Mouse (Mus musculus) testis, postnatal 10 days (tissue): ENCODE measurements around the gene Gm13287.
"Not testable (repeated sequence)": the region's sequence is repeated elsewhere in the genome, so short reads cannot be mapped to it uniquely, and the experiment has no call there.

Source experiments
- DNase-seq: peaks from one replicate; pipeline ENCODE4 v3.0.0; 2021; ENCODE audit warnings: low spot score

Gm13287 gene

GRCm38 (mm10) chr4:88797097-88797496, 6.0 kb upstream of the Gm13287 start, which contains the start of gene Gm13279:
Gene Gm13279 (plus strand): TSS chr4:88797397.
- not testable (repeated sequence) for DNase-seq

- DNase-seq, result not testable (repeated sequence)
These were observed 3.7 kb upstream of the Gm13287 start, which contains the start of gene Gm13285 for GRCm38 (mm10) chr4:88799365-88799764. Gene Gm13285 (plus strand): TSS chr4:88799665.

GRCm38 (mm10) chr4:88805231-88805630, 2.2 kb downstream of the Gm13287 start, which contains the start of gene Gm13288:
Gene Gm13288 (plus strand): TSS chr4:88805531.
- DNase-seq, result not testable (repeated sequence)

GRCm38 (mm10) chr4:88805761-88806160, 2.7 kb downstream of the Gm13287 start:
- not testable (repeated sequence) for DNase-seq

- no peak for DNase-seq
These were observed 12.9 kb downstream of the Gm13287 start, which contains the start of gene Ifna7 for GRCm38 (mm10) chr4:88815928-88816327. Gene Ifna7 (plus strand): TSS chr4:88816228.

- no peak for DNase-seq
These were observed 16.6 kb downstream of the Gm13287 start, which contains the start of gene Ifna11 for GRCm38 (mm10) chr4:88819659-88820058. Gene Ifna11 (plus strand): TSS chr4:88819959.

- no peak for DNase-seq
These were observed 19.9 kb downstream of the Gm13287 start for GRCm38 (mm10) chr4:88822995-88823394.

GRCm38 (mm10) chr4:88827116-88827515, 24.1 kb downstream of the Gm13287 start, which contains the start of gene Ifna6:
Gene Ifna6 (plus strand): TSS chr4:88827416.
- not testable (repeated sequence) for DNase-seq

GRCm38 (mm10) chr4:88830523-88830922, 27.5 kb downstream of the Gm13287 start:
- DNase-seq, result peak; percentile 42

GRCm38 (mm10) chr4:88835225-88835624, 32.2 kb downstream of the Gm13287 start, which contains the start of gene Ifna5:
Gene Ifna5 (plus strand): TSS chr4:88835525.
- DNase-seq, result not testable (repeated sequence)

- no peak for DNase-seq
These were observed 35.8 kb downstream of the Gm13287 start for GRCm38 (mm10) chr4:88838828-88839227.

GRCm38 (mm10) chr4:88840058-88840457, 37.0 kb downstream of the Gm13287 start:
- DNase-seq, result no peak

GRCm38 (mm10) chr4:88841438-88841911, 38.4 kb downstream of the Gm13287 start, which contains the start of gene Ifna4:
Gene Ifna4 (plus strand): TSS chr4:88841861.
- no peak for DNase-seq

GRCm38 (mm10) chr4:88845334-88845733, 42.3 kb downstream of the Gm13287 start:
- DNase-seq, result no peak

GRCm38 (mm10) chr4:88849698-88850097, 46.6 kb downstream of the Gm13287 start, which contains the start of gene Ifna1:
Gene Ifna1 (plus strand): TSS chr4:88850087.
- DNase-seq, result no peak

- DNase-seq, result no peak
These were observed 48.1 kb downstream of the Gm13287 start for GRCm38 (mm10) chr4:88851026-88851763.
